ENCODE assay signal across 21 mouse cellular contexts in genomic region chr7:130961429-130961828, GRCm38 (mm10). TPM values are rescaled to one million over a fixed set of nuclear protein-coding genes. Genes with fewer than 3 reads are reported as not detected.
DNase-seq lines count a peak whose midpoint lies in the region; ATAC-seq and TF ChIP-seq lines count a peak whose summit lies in the region.
"Had no signal": no experiment of that assay in that cellular context is flagged by ENCODE, and none has a peak within 500 bp of the region (broad histone marks: within the 10 kb centered on the region; RNA-seq: fewer than 3 reads in every experiment).

No protein-coding gene starts in this region.

- DNase-seq in embryonic facial prominence, embryonic 10.5 days (ENCODE audit: low spot score): no peak
- DNase-seq in heart, postnatal 0 days (ENCODE audit: low spot score): peak; percentile 40
- DNase-seq in midbrain, embryonic 11.5 days (ENCODE audit: low spot score, missing footprints): peak; percentile 45
- no peak for DNase-seq in midbrain, embryonic 10.5 days (ENCODE audit: low spot score)
- no peak for DNase-seq in cerebellum, adult 2 months
- no peak for DNase-seq in cerebellum, adult 9-11 months
- DNase-seq: adrenal gland, postnatal 14 days; cerebellum, postnatal 14 days; gastrocnemius, postnatal 14 days; kidney, adult 9 months; liver; right cerebral cortex, postnatal 25 days; thymus, adult 2 months had no signal

- TF ChIP-seq EP300 in heart, postnatal 0 days (IDR thresholded peaks at IDR 0.05; ENCODE audit: low read depth): no peak

- TF ChIP-seq POLR2A in cerebellum, adult 2 months (IDR thresholded peaks at IDR 0.05; ENCODE audit: borderline replicate concordance, insufficient read depth, low read length): no peak

- H3K9ac ChIP-seq in embryonic facial prominence, embryonic 13.5 days: no peak overlapping the region
- no peak overlapping the region for H3K9ac ChIP-seq in heart, postnatal 0 days (replicated peaks; ENCODE audit: low read depth, low read length)
- no peak overlapping the region for H3K9ac ChIP-seq in heart, embryonic 11.5 days (ENCODE audit: low read depth, low read length)
- H3K9ac ChIP-seq in midbrain, embryonic 11.5 days (ENCODE audit: low read length): no peak overlapping the region
- H3K9ac ChIP-seq: forebrain, embryonic 13.5 days had no signal

- no peaks in the 10 kb centered on the region for H3K9me3 ChIP-seq in embryonic facial prominence, embryonic 13.5 days
- no peaks in the 10 kb centered on the region for H3K9me3 ChIP-seq in embryonic facial prominence, embryonic 10.5 days
- no peaks in the 10 kb centered on the region for H3K9me3 ChIP-seq in heart, postnatal 0 days (replicated peaks; ENCODE audit: control insufficient read depth, low read length)
- no peaks in the 10 kb centered on the region for H3K9me3 ChIP-seq in heart, embryonic 11.5 days (replicated peaks; ENCODE audit: control insufficient read depth, low read length)
- no peaks in the 10 kb centered on the region for H3K9me3 ChIP-seq in midbrain, embryonic 11.5 days (ENCODE audit: control insufficient read depth, low read length)
- H3K9me3 ChIP-seq in midbrain, embryonic 10.5 days (replicated peaks): no peaks in the 10 kb centered on the region
- H3K9me3 ChIP-seq: forebrain, embryonic 13.5 days; heart, embryonic 10.5 days had no signal

- H3K4me2 ChIP-seq in embryonic facial prominence, embryonic 13.5 days: no peak overlapping the region
- H3K4me2 ChIP-seq in heart, postnatal 0 days (ENCODE audit: low read depth, low read length): no peak overlapping the region
- no peak overlapping the region for H3K4me2 ChIP-seq in heart, embryonic 11.5 days
- H3K4me2 ChIP-seq in midbrain, embryonic 11.5 days: no peak overlapping the region
- H3K4me2 ChIP-seq: forebrain, embryonic 13.5 days had no signal

- peaks cover 38% of the 10 kb centered on the region for H3K4me1 ChIP-seq in embryonic facial prominence, embryonic 13.5 days
- peaks cover 29% of the 10 kb centered on the region for H3K4me1 ChIP-seq in embryonic facial prominence, embryonic 10.5 days
- H3K4me1 ChIP-seq in heart, postnatal 0 days (ENCODE audit: control insufficient read depth, insufficient read depth): peaks cover 51% of the 10 kb centered on the region
- peaks cover 19% of the 10 kb centered on the region for H3K4me1 ChIP-seq in heart, embryonic 11.5 days (ENCODE audit: control insufficient read depth, insufficient read depth, low read length)
- H3K4me1 ChIP-seq in midbrain, embryonic 11.5 days (ENCODE audit: control insufficient read depth, insufficient read depth, low read length): no peaks in the 10 kb centered on the region
- H3K4me1 ChIP-seq in midbrain, embryonic 10.5 days: peaks cover 18% of the 10 kb centered on the region
- peaks cover 17% of the 10 kb centered on the region for H3K4me1 ChIP-seq in cerebellum, adult 2 months (ENCODE audit: control insufficient read depth, insufficient read depth, low read length)

- no peak overlapping the region for H3K4me3 ChIP-seq in embryonic facial prominence, embryonic 13.5 days
- H3K4me3 ChIP-seq in embryonic facial prominence, embryonic 10.5 days: no peak overlapping the region
- no peak overlapping the region for H3K4me3 ChIP-seq in heart, postnatal 0 days (ENCODE audit: low read depth, low read length)
- no peak overlapping the region for H3K4me3 ChIP-seq in heart, embryonic 11.5 days (ENCODE audit: low read depth, low read length)
- no peak overlapping the region for H3K4me3 ChIP-seq in midbrain, embryonic 11.5 days (ENCODE audit: low read depth, low read length)
- no peak overlapping the region for H3K4me3 ChIP-seq in midbrain, embryonic 10.5 days
- no peak overlapping the region for H3K4me3 ChIP-seq in cerebellum, adult 2 months (replicated peaks; ENCODE audit: insufficient read depth, low read depth, low read length)
- H3K4me3 ChIP-seq: forebrain, embryonic 13.5 days; heart, embryonic 10.5 days had no signal

- 67% methylated on average over 6 of the region's 6 CpGs for WGBS in embryonic facial prominence, embryonic 13.5 days
- WGBS in embryonic facial prominence, embryonic 10.5 days: 86% methylated on average over 6 of the region's 6 CpGs
- WGBS in heart, postnatal 0 days: 42% methylated on average over 6 of the region's 6 CpGs
- WGBS in heart, embryonic 11.5 days (ENCODE audit: insufficient replicate concordance): 84% methylated on average over 6 of the region's 6 CpGs
- WGBS in midbrain, embryonic 11.5 days: 95% methylated on average over 6 of the region's 6 CpGs
- 94% methylated on average over 6 of the region's 6 CpGs for WGBS in midbrain, embryonic 10.5 days
- 90% methylated on average over 6 of the region's 6 CpGs for WGBS in cerebellum, adult 2 months

- peak overlapping the region; percentile 24; the same call in 1 of the 2 replicates for H3K27ac ChIP-seq in embryonic facial prominence, embryonic 13.5 days
- H3K27ac ChIP-seq in embryonic facial prominence, embryonic 10.5 days (replicated peaks): no peak overlapping the region
- H3K27ac ChIP-seq in heart, postnatal 0 days (ENCODE audit: low read depth): peak overlapping the region; percentile 62
- H3K27ac ChIP-seq in heart, embryonic 11.5 days (ENCODE audit: low read depth, low read length): no peak overlapping the region
- H3K27ac ChIP-seq in midbrain, embryonic 11.5 days (ENCODE audit: low read depth, low read length): no peak overlapping the region
- H3K27ac ChIP-seq in midbrain, embryonic 10.5 days (replicated peaks): no peak overlapping the region
- no peak overlapping the region for H3K27ac ChIP-seq in cerebellum, adult 2 months (ENCODE audit: insufficient read depth, low read length)
- H3K27ac ChIP-seq: forebrain, embryonic 13.5 days; heart, embryonic 10.5 days had no signal

- ATAC-seq in embryonic facial prominence, embryonic 13.5 days (ENCODE audit: insufficient number of reproducible peaks, insufficient read depth, low FRiP score, low TSS enrichment, low read depth): no peak
- no peak for ATAC-seq in heart, postnatal 0 days (ENCODE audit: insufficient read depth, low read depth)
- no peak for ATAC-seq in heart, embryonic 11.5 days (replicated peaks; ENCODE audit: insufficient number of reproducible peaks, low FRiP score, low TSS enrichment)
- ATAC-seq in midbrain, embryonic 11.5 days (ENCODE audit: low FRiP score): no peak
- ATAC-seq: activated CD4-positive, CD25-positive, alpha-beta regulatory T cell, adult 4 months; CD4-positive, CD25-positive, alpha-beta regulatory T cell, adult 4 months; forebrain, embryonic 13.5 days had no signal

- no peak for TF ChIP-seq CTCF in heart, postnatal 0 days (IDR thresholded peaks at IDR 0.05; ENCODE audit: low read depth)
- TF ChIP-seq CTCF in cerebellum, adult 2 months (IDR thresholded peaks at IDR 0.05; ENCODE audit: borderline replicate concordance, insufficient read depth, low read depth, low read length): no peak

- no peaks in the 10 kb centered on the region for H3K36me3 ChIP-seq in embryonic facial prominence, embryonic 13.5 days
- H3K36me3 ChIP-seq in embryonic facial prominence, embryonic 10.5 days (replicated peaks): no peaks in the 10 kb centered on the region
- no peaks in the 10 kb centered on the region for H3K36me3 ChIP-seq in heart, postnatal 0 days (replicated peaks; ENCODE audit: control insufficient read depth, insufficient read depth, low read length)
- H3K36me3 ChIP-seq in heart, embryonic 11.5 days (ENCODE audit: control insufficient read depth, insufficient read depth, low read length): no peaks in the 10 kb centered on the region
- no peaks in the 10 kb centered on the region for H3K36me3 ChIP-seq in midbrain, embryonic 11.5 days (ENCODE audit: control insufficient read depth, insufficient read depth, low read length)
- H3K36me3 ChIP-seq in midbrain, embryonic 10.5 days: no peaks in the 10 kb centered on the region
- H3K36me3 ChIP-seq: heart, embryonic 10.5 days had no signal

- H3K27me3 ChIP-seq in embryonic facial prominence, embryonic 13.5 days: no peaks in the 10 kb centered on the region
- no peaks in the 10 kb centered on the region for H3K27me3 ChIP-seq in embryonic facial prominence, embryonic 10.5 days (replicated peaks; ENCODE audit: low read depth, poor library complexity, severe bottlenecking)
- H3K27me3 ChIP-seq in heart, postnatal 0 days (ENCODE audit: control insufficient read depth, insufficient read depth, low read length): no peaks in the 10 kb centered on the region
- no peaks in the 10 kb centered on the region for H3K27me3 ChIP-seq in heart, embryonic 11.5 days (ENCODE audit: control insufficient read depth, insufficient read depth, low read length)
- H3K27me3 ChIP-seq in midbrain, embryonic 11.5 days (ENCODE audit: control insufficient read depth, insufficient read depth, low read length): no peaks in the 10 kb centered on the region
- no peaks in the 10 kb centered on the region for H3K27me3 ChIP-seq in midbrain, embryonic 10.5 days (ENCODE audit: low read depth, poor library complexity, severe bottlenecking)
- no peaks in the 10 kb centered on the region for H3K27me3 ChIP-seq in cerebellum, adult 2 months (ENCODE audit: control insufficient read depth, insufficient read depth, low read length)
- H3K27me3 ChIP-seq: forebrain, embryonic 13.5 days had no signal

RNA-seq across cellular contexts. Expression of gene Htra1, which starts 25.5 kb away (rescaled TPM):
- polyA plus RNA-seq in embryonic facial prominence, embryonic 13.5 days (2015; fragmentation: Nextera tagmentation; extraction: Ambion mirVana): 29.9 and 33.7 TPM in 2 replicates
- 3.2 and 3.3 TPM in 2 replicates for polyA plus RNA-seq in embryonic facial prominence, embryonic 10.5 days (2016; fragmentation: Nextera tagmentation; extraction: Ambion mirVana)
- 79.7 and 97.9 TPM in 2 replicates for total RNA-seq in heart, postnatal 0 days (2014; rRNA removed; ENCODE audit: low replicate concordance)
- 86.1 and 95.2 TPM in 2 replicates for polyA plus RNA-seq in heart, postnatal 0 days (2015; fragmentation: Nextera tagmentation; extraction: Ambion mirVana)
- polyA plus RNA-seq in heart, embryonic 11.5 days (2014; fragmentation: Nextera tagmentation; extraction: Ambion mirVana): 38.7 TPM in 2 replicates
- polyA plus RNA-seq in midbrain, embryonic 11.5 days (2014; fragmentation: Nextera tagmentation; extraction: Ambion mirVana): 2.7 and 3.5 TPM in 2 replicates
- polyA plus RNA-seq in midbrain, embryonic 10.5 days (2016; fragmentation: Nextera tagmentation; extraction: Ambion mirVana): 2.1 and 3.1 TPM in 2 replicates
- 188 and 231 TPM in 2 replicates for polyA plus RNA-seq in cerebellum, adult 2 months (2012; rRNA removed)
- total RNA-seq: megakaryocyte-erythroid progenitor cell, adult 5-6 weeks; neutrophil, adult 5-6 weeks had no signal
- polyA plus RNA-seq: CD4-positive, CD25-positive, alpha-beta regulatory T cell, adult 4 months had no signal

Comparison
In these comparisons a context has a peak if more than half of its experiments do, and no peak if none do; other contexts are left out.
1. H3K27ac ChIP-seq: peak in embryonic facial prominence, embryonic 13.5 days (single experiment) and heart, postnatal 0 days (single experiment); none in embryonic facial prominence, embryonic 10.5 days (single experiment), heart, embryonic 11.5 days (single experiment), midbrain, embryonic 11.5 days (single experiment), midbrain, embryonic 10.5 days (single experiment) and cerebellum, adult 2 months (single experiment).
2. DNase-seq: peak in heart, postnatal 0 days (single experiment) and midbrain, embryonic 11.5 days (single experiment); none in embryonic facial prominence, embryonic 10.5 days (single experiment), midbrain, embryonic 10.5 days (single experiment), cerebellum, adult 2 months (0 of 2) and cerebellum, adult 9-11 months (single experiment).